Mouse (Mus musculus): ENCODE results near the gene 1110032A03Rik. TPM values are rescaled to one million over a fixed set of nuclear protein-coding genes. Genes with fewer than 3 reads are reported as not detected.
A peak's percentile ranks its signal among the peaks of the same experiment; 100 is the strongest.

1110032A03Rik gene
- polyA plus RNA-seq, 1 experiment from 2014 or later, result 65.0 TPM

- ATAC-seq (no peak), DNase-seq (ENCODE audit: low spot score) (no peak)
- 92% methylated on average over 3 of the region's 3 CpGs for WGBS
- no peak overlapping the region for H3K4me2 ChIP-seq (ENCODE audit: low read length)
- no peaks in the 10 kb centered on the region for H3K9me3 ChIP-seq (replicated peaks; ENCODE audit: control insufficient read depth, low read length)
- no peak overlapping the region for H3K9ac ChIP-seq (ENCODE audit: low read length)
- H3K27me3 ChIP-seq (replicated peaks; ENCODE audit: control insufficient read depth, insufficient read depth, low read length), result no peaks in the 10 kb centered on the region
- peaks cover 64% of the 10 kb centered on the region for H3K36me3 ChIP-seq (ENCODE audit: control insufficient read depth, insufficient read depth, low read length)
- no peaks in the 10 kb centered on the region for H3K4me1 ChIP-seq (ENCODE audit: control insufficient read depth, insufficient read depth, low read length)
- no peak overlapping the region for H3K4me3 ChIP-seq (ENCODE audit: low read depth, low read length)
- no peak overlapping the region for H3K27ac ChIP-seq (ENCODE audit: low read depth, low read length)
Measured at GRCm38 (mm10) chr9:50795266-50795665, 19.9 kb upstream of the 1110032A03Rik start.

DNA sequence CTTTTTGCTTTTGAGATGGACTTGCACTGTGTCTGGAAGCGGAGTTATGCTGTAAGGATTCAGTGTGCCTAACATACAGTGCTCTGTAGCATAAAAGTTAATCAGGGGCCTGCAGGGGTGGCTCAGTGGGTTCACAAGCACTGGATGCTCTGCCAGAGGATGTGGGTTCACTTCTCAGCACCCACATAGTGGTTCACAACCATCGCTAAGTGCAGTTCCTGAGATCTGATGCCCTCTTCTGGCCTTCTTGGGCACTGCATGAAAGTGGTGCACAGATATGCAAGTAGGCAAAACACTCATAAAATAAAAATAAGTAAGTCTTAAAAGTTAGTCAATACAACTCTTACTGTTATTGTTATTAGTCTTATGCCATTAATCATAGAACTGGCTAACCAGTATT, 6.8 kb upstream of the 1110032A03Rik start:
- no peaks in the 10 kb centered on the region for H3K9me3 ChIP-seq (replicated peaks; ENCODE audit: control insufficient read depth, low read length)
- no peaks in the 10 kb centered on the region for H3K27me3 ChIP-seq (replicated peaks; ENCODE audit: control insufficient read depth, insufficient read depth, low read length)
- H3K27ac ChIP-seq (ENCODE audit: low read depth, low read length), result no peak overlapping the region
- H3K4me1 ChIP-seq (ENCODE audit: control insufficient read depth, insufficient read depth, low read length), result no peaks in the 10 kb centered on the region
- H3K36me3 ChIP-seq (ENCODE audit: control insufficient read depth, insufficient read depth, low read length), result peaks cover 78% of the 10 kb centered on the region
- DNase-seq (ENCODE audit: low spot score) (peak; percentile 43), ATAC-seq (no peak)
- H3K9ac ChIP-seq (ENCODE audit: low read length), result no peak overlapping the region
- no peak overlapping the region for H3K4me2 ChIP-seq (ENCODE audit: low read length)
- no peak overlapping the region for H3K4me3 ChIP-seq (ENCODE audit: low read depth, low read length)
- WGBS, result 66% methylated on average over 2 of the region's 2 CpGs

DNA sequence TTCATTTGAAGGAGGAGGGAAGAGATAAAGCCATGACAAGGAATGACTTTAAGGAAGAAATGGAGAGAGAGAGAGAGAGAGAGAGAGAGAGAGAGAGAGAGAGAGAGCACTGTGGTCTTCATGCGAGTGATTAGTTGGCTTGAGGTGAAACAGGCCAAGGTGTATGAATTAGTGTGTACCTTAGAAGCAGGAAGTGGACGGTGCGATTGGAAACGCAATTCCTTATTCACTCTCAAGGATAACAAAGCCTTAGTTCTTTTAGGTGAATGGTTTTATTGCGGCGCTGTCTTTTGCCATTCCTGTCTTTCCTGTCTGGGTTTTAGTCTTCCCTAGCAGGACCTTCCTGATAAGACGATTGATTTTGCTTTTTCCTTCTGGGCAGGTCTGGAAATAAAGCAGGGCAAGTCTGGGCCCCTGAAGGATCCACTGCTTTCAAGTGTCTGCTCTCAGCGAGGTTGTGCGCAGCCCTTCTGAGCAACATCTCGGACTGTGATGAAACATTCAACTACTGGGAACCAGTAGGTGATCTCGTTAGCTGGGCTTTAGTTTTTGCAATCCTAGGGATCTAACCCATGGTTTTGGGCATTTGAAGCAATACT, 941 bp upstream of the 1110032A03Rik start:
- peak overlapping the region; percentile 93 for H3K9ac ChIP-seq (ENCODE audit: low read length)
- no peaks in the 10 kb centered on the region for H3K9me3 ChIP-seq (replicated peaks; ENCODE audit: control insufficient read depth, low read length)
- DNase-seq (ENCODE audit: low spot score) (no peak), ATAC-seq (no peak)
- H3K36me3 ChIP-seq (ENCODE audit: control insufficient read depth, insufficient read depth, low read length), result peaks cover 30% of the 10 kb centered on the region
- no peak overlapping the region for H3K27ac ChIP-seq (ENCODE audit: low read depth, low read length)
- peak overlapping the region; percentile 83 for H3K4me3 ChIP-seq (ENCODE audit: low read depth, low read length)
- H3K4me2 ChIP-seq (ENCODE audit: low read length), result peak overlapping the region; percentile 81
- H3K4me1 ChIP-seq (ENCODE audit: control insufficient read depth, insufficient read depth, low read length), result peaks cover 12% of the 10 kb centered on the region; the same call in 1 of the 2 replicates
- H3K27me3 ChIP-seq (replicated peaks; ENCODE audit: control insufficient read depth, insufficient read depth, low read length), result no peaks in the 10 kb centered on the region
- WGBS, result 63% methylated on average over 11 of the region's 11 CpGs

DNA sequence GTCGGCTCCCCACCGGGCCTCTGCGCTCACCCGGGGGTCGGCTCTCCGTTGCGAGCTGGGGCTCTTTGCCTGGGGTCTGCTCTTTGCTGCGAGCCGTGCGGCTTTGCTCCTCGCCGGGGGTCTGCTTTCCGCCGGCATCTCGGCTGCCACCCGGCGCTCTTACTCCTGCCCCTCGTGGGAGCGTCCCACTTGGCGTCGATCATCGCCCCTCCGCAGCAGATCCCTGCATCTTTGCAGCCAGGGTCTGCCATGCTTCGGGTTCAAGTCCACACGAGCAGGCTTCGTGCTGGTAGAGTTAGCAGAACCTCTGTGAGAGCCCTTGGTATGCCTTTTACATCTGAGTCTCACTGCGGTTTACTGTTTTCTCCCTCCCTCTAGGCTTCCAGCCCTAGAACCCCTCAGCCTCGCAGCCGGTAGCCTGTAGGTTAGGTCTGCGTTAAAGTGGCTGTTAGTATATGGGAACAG, 374 bp upstream of the 1110032A03Rik start:
- WGBS, result under 1% methylated on average over 26 of the region's 30 CpGs
- ATAC-seq, result peak; percentile 79
- Histone ChIP-seq H3K36me3 (ENCODE audit: control insufficient read depth, insufficient read depth, low read length) (peaks cover 26% of the 10 kb centered on the region), H3K27me3 (replicated peaks; ENCODE audit: control insufficient read depth, insufficient read depth, low read length) (no peaks in the 10 kb centered on the region), H3K27ac (ENCODE audit: low read depth, low read length) (peak overlapping the region; percentile 85), H3K4me3 (ENCODE audit: low read depth, low read length) (peak overlapping the region; percentile 83), H3K4me1 (ENCODE audit: control insufficient read depth, insufficient read depth, low read length) (peaks cover 12% of the 10 kb centered on the region; the same call in 1 of the 2 replicates), H3K9me3 (replicated peaks; ENCODE audit: control insufficient read depth, low read length) (no peaks in the 10 kb centered on the region), H3K9ac (ENCODE audit: low read length) (peak overlapping the region; percentile 93), H3K4me2 (ENCODE audit: low read length) (peak overlapping the region; percentile 81)
- peak; percentile 41 for DNase-seq (ENCODE audit: low spot score)

- 82% methylated on average over 4 of the region's 4 CpGs for WGBS
- Histone ChIP-seq H3K4me3 (ENCODE audit: low read depth, low read length) (no peak overlapping the region), H3K4me2 (ENCODE audit: low read length) (peak overlapping the region; percentile 81), H3K9me3 (replicated peaks; ENCODE audit: control insufficient read depth, low read length) (no peaks in the 10 kb centered on the region), H3K27ac (ENCODE audit: low read depth, low read length) (no peak overlapping the region), H3K27me3 (replicated peaks; ENCODE audit: control insufficient read depth, insufficient read depth, low read length) (no peaks in the 10 kb centered on the region), H3K4me1 (ENCODE audit: control insufficient read depth, insufficient read depth, low read length) (peaks cover 12% of the 10 kb centered on the region; the same call in 1 of the 2 replicates), H3K36me3 (ENCODE audit: control insufficient read depth, insufficient read depth, low read length) (peaks cover 13% of the 10 kb centered on the region), H3K9ac (ENCODE audit: low read length) (peak overlapping the region; percentile 10; the same call in 1 of the 2 replicates)
- ATAC-seq (no peak), DNase-seq (ENCODE audit: low spot score) (no peak)
Measured at GRCm38 (mm10) chr9:50774026-50774462, 1.3 kb downstream of the 1110032A03Rik start.

DNA sequence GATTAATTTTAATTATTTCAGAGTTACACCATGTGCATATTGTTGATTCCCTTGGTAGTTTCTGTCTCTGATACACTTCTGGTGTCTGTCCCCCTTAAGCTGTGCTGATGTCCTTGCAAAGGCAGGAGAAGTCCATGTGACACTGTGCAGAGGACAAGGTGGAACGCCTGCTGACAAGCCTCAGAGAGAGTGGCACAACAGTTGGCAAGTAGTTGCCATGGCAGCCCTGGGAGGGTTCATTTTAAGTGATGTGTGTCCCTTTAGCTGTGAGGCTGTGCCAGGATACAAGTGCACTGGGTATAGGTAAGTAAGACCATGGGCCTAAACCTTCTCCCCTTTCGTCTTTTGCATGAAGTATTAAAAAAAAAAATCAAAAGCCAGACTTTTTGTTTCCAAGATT, 5.3 kb downstream of the 1110032A03Rik start:
- WGBS, result 80% methylated on average over 2 of the region's 2 CpGs

GRCm38 (mm10) chr9:50768107-50769002, 7.0 kb downstream of the 1110032A03Rik start, which contains the start of gene Fdxacb1:
TSS of gene Fdxacb1 (plus strand) at chr9:50768236.
- Histone ChIP-seq H3K4me3 (ENCODE audit: low read depth, low read length) (peak within 1 kb of the TSS; percentile 59), H3K27ac (ENCODE audit: low read depth, low read length) (peak within 1 kb of the TSS; percentile 85), H3K4me2 (ENCODE audit: low read length) (peak within 1 kb of the TSS; percentile 73), H3K9ac (ENCODE audit: low read length) (peak within 1 kb of the TSS; percentile 69), H3K36me3 (ENCODE audit: control insufficient read depth, insufficient read depth, low read length) (peaks cover 10% of the 10 kb centered on the region; the same call in 1 of the 2 replicates), H3K9me3 (replicated peaks; ENCODE audit: control insufficient read depth, low read length) (no peaks in the 10 kb centered on the region), H3K4me1 (ENCODE audit: control insufficient read depth, insufficient read depth, low read length) (0 out of 2 replicates have a peak, but pooled peaks cover 2% of the 10 kb centered on the region), H3K27me3 (replicated peaks; ENCODE audit: control insufficient read depth, insufficient read depth, low read length) (no peaks in the 10 kb centered on the region)
- ATAC-seq (peak; percentile 98), DNase-seq (ENCODE audit: low spot score) (peak; percentile 99)
- 4% methylated on average over 59 of the region's 59 CpGs for WGBS

More for the DNA sequence above, 5.3 kb downstream of the 1110032A03Rik start:
- ATAC-seq (no peak), DNase-seq (ENCODE audit: low spot score) (no peak)
- Histone ChIP-seq H3K27me3 (replicated peaks; ENCODE audit: control insufficient read depth, insufficient read depth, low read length) (no peaks in the 10 kb centered on the region), H3K27ac (ENCODE audit: low read depth, low read length) (no peak overlapping the region), H3K9ac (ENCODE audit: low read length) (no peak overlapping the region), H3K4me3 (ENCODE audit: low read depth, low read length) (no peak overlapping the region), H3K9me3 (replicated peaks; ENCODE audit: control insufficient read depth, low read length) (no peaks in the 10 kb centered on the region), H3K4me1 (ENCODE audit: control insufficient read depth, insufficient read depth, low read length) (peaks cover 9% of the 10 kb centered on the region; the same call in 1 of the 2 replicates), H3K4me2 (ENCODE audit: low read length) (no peak overlapping the region), H3K36me3 (ENCODE audit: control insufficient read depth, insufficient read depth, low read length) (peaks cover 10% of the 10 kb centered on the region; the same call in 1 of the 2 replicates)

- Histone ChIP-seq H3K9ac (ENCODE audit: low read length) (peak overlapping the region; percentile 67), H3K27ac (ENCODE audit: low read depth, low read length) (peak overlapping the region; percentile 67), H3K4me2 (ENCODE audit: low read length) (peak overlapping the region; percentile 73), H3K4me3 (ENCODE audit: low read depth, low read length) (peak overlapping the region; percentile 59), H3K9me3 (replicated peaks; ENCODE audit: control insufficient read depth, low read length) (no peaks in the 10 kb centered on the region), H3K27me3 (replicated peaks; ENCODE audit: control insufficient read depth, insufficient read depth, low read length) (no peaks in the 10 kb centered on the region), H3K4me1 (ENCODE audit: control insufficient read depth, insufficient read depth, low read length) (0 out of 2 replicates have a peak, but pooled peaks cover 2% of the 10 kb centered on the region), H3K36me3 (ENCODE audit: control insufficient read depth, insufficient read depth, low read length) (peaks cover 10% of the 10 kb centered on the region; the same call in 1 of the 2 replicates)
- ATAC-seq (no peak; the same call in 1 of the 2 replicates), DNase-seq (ENCODE audit: low spot score) (no peak)
- 7% methylated on average over 17 of the region's 17 CpGs for WGBS
Measured at GRCm38 (mm10) chr9:50767531-50768106, 7.7 kb downstream of the 1110032A03Rik start.
